Mouse (Mus musculus): ENCODE data around the gene Gm36245.
"Not testable (repeated sequence)": the region's sequence is repeated elsewhere in the genome, so short reads cannot be mapped to it uniquely, and the experiment has no call there.

Gene Gm36245

GRCm38 (mm10) chr15:77593557-77593956 lies 5.5 kb upstream of the Gm36245 start:
- peaks cover 3% of the 10 kb centered on the region; the same call in 1 of the 2 replicates for H3K4me1 ChIP-seq (replicated peaks; ENCODE audit: low read depth, low read length)
- TF ChIP-seq NANOG (IDR thresholded peaks at IDR 0.05; ENCODE audit: borderline replicate concordance, low read length) (no peak), POU5F1 (IDR thresholded peaks at IDR 0.05; ENCODE audit: borderline replicate concordance, low read length) (no peak), CTCF (conservative IDR thresholded peaks at IDR 0.05; ENCODE audit: low read length) (no peak)
- H3K4me3 ChIP-seq (replicated peaks; ENCODE audit: low read length): no peak overlapping the region
- no peaks in the 10 kb centered on the region; the same call in 1 of the 2 replicates for H3K27me3 ChIP-seq (ENCODE audit: insufficient read depth, low read length)
- no peaks in the 10 kb centered on the region for H3K9me3 ChIP-seq (ENCODE audit: low read length)
- H3K36me3 ChIP-seq (ENCODE audit: insufficient read depth, low read length): no peaks in the 10 kb centered on the region

- Histone ChIP-seq H3K4me1 (replicated peaks; ENCODE audit: low read depth, low read length) (peaks cover 1% of the 10 kb centered on the region; the same call in 1 of the 2 replicates), H3K36me3 (ENCODE audit: insufficient read depth, low read length) (no peaks in the 10 kb centered on the region), H3K27me3 (ENCODE audit: insufficient read depth, low read length) (no peaks in the 10 kb centered on the region; the same call in 1 of the 2 replicates), H3K4me3 (replicated peaks; ENCODE audit: low read length) (no peak within 1 kb of the TSS), H3K9me3 (ENCODE audit: low read length) (no peaks in the 10 kb centered on the region)
- TF ChIP-seq POU5F1 (IDR thresholded peaks at IDR 0.05; ENCODE audit: borderline replicate concordance, low read length) (no peak), NANOG (IDR thresholded peaks at IDR 0.05; ENCODE audit: borderline replicate concordance, low read length) (no peak), CTCF (conservative IDR thresholded peaks at IDR 0.05; ENCODE audit: low read length) (no peak)
These were observed 3.1 kb upstream of the Gm36245 start, which contains the start of gene Apol10b for GRCm38 (mm10) chr15:77595961-77596360. Apol10b (minus strand) TSS chr15:77596125.

- no peaks in the 10 kb centered on the region; the same call in 1 of the 2 replicates for H3K27me3 ChIP-seq (ENCODE audit: insufficient read depth, low read length)
- H3K4me1 ChIP-seq (replicated peaks; ENCODE audit: low read depth, low read length): no peaks in the 10 kb centered on the region
- H3K4me3 ChIP-seq (replicated peaks; ENCODE audit: low read length): no peak overlapping the region
- H3K9me3 ChIP-seq (ENCODE audit: low read length): no peaks in the 10 kb centered on the region
- TF ChIP-seq CTCF (conservative IDR thresholded peaks at IDR 0.05; ENCODE audit: low read length): no peak
- TF ChIP-seq NANOG (IDR thresholded peaks at IDR 0.05; ENCODE audit: borderline replicate concordance, low read length): no peak
- no peak for TF ChIP-seq POU5F1 (IDR thresholded peaks at IDR 0.05; ENCODE audit: borderline replicate concordance, low read length)
- no peaks in the 10 kb centered on the region for H3K36me3 ChIP-seq (ENCODE audit: insufficient read depth, low read length)
These were observed 629 bp upstream of the Gm36245 start for GRCm38 (mm10) chr15:77598429-77598828.

- H3K36me3 ChIP-seq (ENCODE audit: insufficient read depth, low read length): no peaks in the 10 kb centered on the region
- no peak for TF ChIP-seq CTCF (conservative IDR thresholded peaks at IDR 0.05; ENCODE audit: low read length)
- no peak for TF ChIP-seq NANOG (IDR thresholded peaks at IDR 0.05; ENCODE audit: borderline replicate concordance, low read length)
- TF ChIP-seq POU5F1 (IDR thresholded peaks at IDR 0.05; ENCODE audit: borderline replicate concordance, low read length): no peak
- H3K27me3 ChIP-seq (ENCODE audit: insufficient read depth, low read length): no peaks in the 10 kb centered on the region
- no peak overlapping the region for H3K4me3 ChIP-seq (replicated peaks; ENCODE audit: low read length)
- H3K4me1 ChIP-seq (replicated peaks; ENCODE audit: low read depth, low read length): no peaks in the 10 kb centered on the region
- no peaks in the 10 kb centered on the region for H3K9me3 ChIP-seq (ENCODE audit: low read length)
These were observed 7.0 kb downstream of the Gm36245 start for GRCm38 (mm10) chr15:77606069-77606468.

- H3K36me3 ChIP-seq (ENCODE audit: insufficient read depth, low read length): no peaks in the 10 kb centered on the region
- H3K4me3 ChIP-seq (replicated peaks; ENCODE audit: low read length): no peak overlapping the region
- no peak for TF ChIP-seq CTCF (conservative IDR thresholded peaks at IDR 0.05; ENCODE audit: low read length)
- no peaks in the 10 kb centered on the region for H3K9me3 ChIP-seq (ENCODE audit: low read length)
- no peaks in the 10 kb centered on the region for H3K4me1 ChIP-seq (replicated peaks; ENCODE audit: low read depth, low read length)
- no peaks in the 10 kb centered on the region for H3K27me3 ChIP-seq (ENCODE audit: insufficient read depth, low read length)
These were observed 25.7 kb downstream of the Gm36245 start for GRCm38 (mm10) chr15:77624710-77625109.

- H3K36me3 ChIP-seq (ENCODE audit: insufficient read depth, low read length); H3K4me1 ChIP-seq (replicated peaks; ENCODE audit: low read depth, low read length); H3K9me3 ChIP-seq (ENCODE audit: low read length); H3K4me3 ChIP-seq (replicated peaks; ENCODE audit: low read length); H3K27me3 ChIP-seq (ENCODE audit: insufficient read depth, low read length): not testable (repeated sequence)
These were observed 27.4 kb downstream of the Gm36245 start for GRCm38 (mm10) chr15:77626471-77626870.

- H3K9me3 ChIP-seq (ENCODE audit: low read length); H3K27me3 ChIP-seq (ENCODE audit: insufficient read depth, low read length); H3K36me3 ChIP-seq (ENCODE audit: insufficient read depth, low read length); H3K4me3 ChIP-seq (replicated peaks; ENCODE audit: low read length); H3K4me1 ChIP-seq (replicated peaks; ENCODE audit: low read depth, low read length): not testable (repeated sequence)
These were observed 29.6 kb downstream of the Gm36245 start for GRCm38 (mm10) chr15:77628647-77629046.

GRCm38 (mm10) chr15:77629822-77630221 lies 30.8 kb downstream of the Gm36245 start:
- H3K4me3 ChIP-seq (replicated peaks; ENCODE audit: low read length); H3K36me3 ChIP-seq (ENCODE audit: insufficient read depth, low read length); H3K27me3 ChIP-seq (ENCODE audit: insufficient read depth, low read length); H3K4me1 ChIP-seq (replicated peaks; ENCODE audit: low read depth, low read length); H3K9me3 ChIP-seq (ENCODE audit: low read length): not testable (repeated sequence)

GRCm38 (mm10) chr15:77643176-77643575 lies 44.1 kb downstream of the Gm36245 start, which contains the start of gene Apol11b:
Apol11b (minus strand) TSS chr15:77643286.
- H3K4me3 ChIP-seq (replicated peaks; ENCODE audit: low read length); H3K4me1 ChIP-seq (replicated peaks; ENCODE audit: low read depth, low read length); H3K36me3 ChIP-seq (ENCODE audit: insufficient read depth, low read length); H3K27me3 ChIP-seq (ENCODE audit: insufficient read depth, low read length); H3K9me3 ChIP-seq (ENCODE audit: low read length): not testable (repeated sequence)

GRCm38 (mm10) chr15:77651143-77651542 lies 52.1 kb downstream of the Gm36245 start:
- not testable (repeated sequence) for H3K4me3 ChIP-seq (replicated peaks; ENCODE audit: low read length); H3K36me3 ChIP-seq (ENCODE audit: insufficient read depth, low read length); H3K27me3 ChIP-seq (ENCODE audit: insufficient read depth, low read length); H3K4me1 ChIP-seq (replicated peaks; ENCODE audit: low read depth, low read length); H3K9me3 ChIP-seq (ENCODE audit: low read length)

Measured in E14TG2a.4 (cell line).